ENCODE assay signal across 15 mouse cellular contexts in genomic region chr12:107831400-107832128, GRCm38 (mm10).
A peak's percentile ranks its signal among the peaks of the same experiment; 100 is the strongest.
DNase-seq lines count a peak whose midpoint lies in the region; ATAC-seq and TF ChIP-seq lines count a peak whose summit lies in the region.
"Had no signal": no experiment of that assay in that cellular context is flagged by ENCODE, and none has a peak within 500 bp of the region (broad histone marks: within the 10 kb centered on the region; RNA-seq: fewer than 3 reads in every experiment).

No protein-coding gene starts in this region.

- DNase-seq in hindbrain, embryonic 10.5 days (ENCODE audit: low spot score), result peak; percentile 45
- DNase-seq in hindbrain, postnatal 0 days (ENCODE audit: low spot score), result no peak
- DNase-seq in midbrain, embryonic 10.5 days (ENCODE audit: low spot score), result peak; percentile 25
- no peak for DNase-seq in gastrocnemius, adult 18-20 months (ENCODE audit: low spot score)
- no peak for DNase-seq in kidney, postnatal 25 days
- DNase-seq: cerebellum, adult 11 months; cerebellum, postnatal 25 days; thymus, postnatal 25 days had no signal

- H3K9me3 ChIP-seq in hindbrain, embryonic 10.5 days, result no peaks in the 10 kb centered on the region
- no peaks in the 10 kb centered on the region for H3K9me3 ChIP-seq in hindbrain, postnatal 0 days (ENCODE audit: low read length)
- no peaks in the 10 kb centered on the region for H3K9me3 ChIP-seq in midbrain, embryonic 10.5 days (replicated peaks)
- H3K9me3 ChIP-seq in midbrain, embryonic 13.5 days, result no peaks in the 10 kb centered on the region
- H3K9me3 ChIP-seq in intestine, postnatal 0 days (ENCODE audit: control insufficient read depth), result no peaks in the 10 kb centered on the region
- H3K9me3 ChIP-seq: embryonic facial prominence, embryonic 15.5 days; forebrain, embryonic 12.5 days; heart, embryonic 15.5 days; hindbrain, embryonic 12.5 days had no signal

- 31% methylated on average over 13 of the region's 13 CpGs for WGBS in hindbrain, embryonic 10.5 days
- 34% methylated on average over 13 of the region's 13 CpGs for WGBS in hindbrain, postnatal 0 days
- 39% methylated on average over 13 of the region's 13 CpGs for WGBS in midbrain, embryonic 10.5 days
- WGBS in midbrain, embryonic 13.5 days, result 37% methylated on average over 13 of the region's 13 CpGs
- 37% methylated on average over 13 of the region's 13 CpGs for WGBS in intestine, postnatal 0 days

- H3K27ac ChIP-seq in hindbrain, embryonic 10.5 days, result peak overlapping the region; percentile 83
- H3K27ac ChIP-seq in hindbrain, postnatal 0 days, result no peak overlapping the region
- H3K27ac ChIP-seq in midbrain, embryonic 10.5 days (replicated peaks), result peak overlapping the region; percentile 76
- no peak overlapping the region for H3K27ac ChIP-seq in midbrain, embryonic 13.5 days
- no peak overlapping the region for H3K27ac ChIP-seq in intestine, postnatal 0 days (ENCODE audit: low read depth, low read length)
- H3K27ac ChIP-seq: embryonic facial prominence, embryonic 15.5 days; forebrain, embryonic 12.5 days; heart, embryonic 15.5 days; hindbrain, embryonic 12.5 days had no signal

- H3K36me3 ChIP-seq in hindbrain, embryonic 10.5 days, result no peaks in the 10 kb centered on the region
- H3K36me3 ChIP-seq in hindbrain, postnatal 0 days (ENCODE audit: insufficient read depth, low read length), result no peaks in the 10 kb centered on the region
- no peaks in the 10 kb centered on the region for H3K36me3 ChIP-seq in midbrain, embryonic 10.5 days
- no peaks in the 10 kb centered on the region for H3K36me3 ChIP-seq in midbrain, embryonic 13.5 days
- H3K36me3 ChIP-seq in intestine, postnatal 0 days (ENCODE audit: control insufficient read depth, insufficient read depth), result no peaks in the 10 kb centered on the region
- H3K36me3 ChIP-seq: embryonic facial prominence, embryonic 15.5 days; forebrain, embryonic 12.5 days; heart, embryonic 15.5 days; hindbrain, embryonic 12.5 days had no signal

- TF ChIP-seq CTCF in hindbrain, postnatal 0 days (IDR thresholded peaks at IDR 0.05; ENCODE audit: low read depth), result no peak
- no peak for TF ChIP-seq CTCF in intestine, postnatal 0 days (IDR thresholded peaks at IDR 0.05; ENCODE audit: low read depth)

- no peak for ATAC-seq in hindbrain, postnatal 0 days
- ATAC-seq in midbrain, embryonic 13.5 days, result no peak
- ATAC-seq in intestine, postnatal 0 days, result peak; percentile 47; the same call in 1 of the 2 replicates

- peaks cover 34% of the 10 kb centered on the region for H3K4me1 ChIP-seq in hindbrain, embryonic 10.5 days (replicated peaks)
- H3K4me1 ChIP-seq in hindbrain, postnatal 0 days (ENCODE audit: insufficient read depth, low read length), result no peaks in the 10 kb centered on the region
- H3K4me1 ChIP-seq in midbrain, embryonic 10.5 days, result peaks cover 19% of the 10 kb centered on the region
- H3K4me1 ChIP-seq in midbrain, embryonic 13.5 days (replicated peaks), result peaks cover 7% of the 10 kb centered on the region
- H3K4me1 ChIP-seq in intestine, postnatal 0 days (replicated peaks; ENCODE audit: control insufficient read depth, insufficient read depth, low read length), result no peaks in the 10 kb centered on the region
- H3K4me1 ChIP-seq: embryonic facial prominence, embryonic 15.5 days; heart, embryonic 15.5 days had no signal

- no peak overlapping the region for H3K4me3 ChIP-seq in hindbrain, embryonic 10.5 days
- no peak overlapping the region for H3K4me3 ChIP-seq in hindbrain, postnatal 0 days (ENCODE audit: low read length)
- H3K4me3 ChIP-seq in midbrain, embryonic 10.5 days, result no peak overlapping the region
- no peak overlapping the region for H3K4me3 ChIP-seq in midbrain, embryonic 13.5 days (replicated peaks)
- H3K4me3 ChIP-seq in intestine, postnatal 0 days (ENCODE audit: low read depth, low read length), result no peak overlapping the region
- H3K4me3 ChIP-seq: embryonic facial prominence, embryonic 15.5 days; forebrain, embryonic 12.5 days; heart, embryonic 15.5 days; hindbrain, embryonic 12.5 days; myocyte had no signal

- no peak overlapping the region for H3K4me2 ChIP-seq in hindbrain, postnatal 0 days (ENCODE audit: low read depth, low read length)
- no peak overlapping the region for H3K4me2 ChIP-seq in midbrain, embryonic 13.5 days (replicated peaks)
- no peak overlapping the region for H3K4me2 ChIP-seq in intestine, postnatal 0 days (replicated peaks; ENCODE audit: low read depth)
- H3K4me2 ChIP-seq: embryonic facial prominence, embryonic 15.5 days; forebrain, embryonic 12.5 days; heart, embryonic 15.5 days; hindbrain, embryonic 12.5 days had no signal

- H3K27me3 ChIP-seq in hindbrain, embryonic 10.5 days (ENCODE audit: insufficient read depth, poor library complexity, severe bottlenecking), result 0 out of 2 replicates have a peak, but pooled peaks cover 6% of the 10 kb centered on the region
- no peaks in the 10 kb centered on the region for H3K27me3 ChIP-seq in hindbrain, postnatal 0 days (ENCODE audit: insufficient read depth, low read length)
- H3K27me3 ChIP-seq in midbrain, embryonic 10.5 days (ENCODE audit: low read depth, poor library complexity, severe bottlenecking), result no peaks in the 10 kb centered on the region
- no peaks in the 10 kb centered on the region for H3K27me3 ChIP-seq in midbrain, embryonic 13.5 days
- H3K27me3 ChIP-seq in intestine, postnatal 0 days (replicated peaks; ENCODE audit: control insufficient read depth, insufficient read depth, low read length), result no peaks in the 10 kb centered on the region
- H3K27me3 ChIP-seq: embryonic facial prominence, embryonic 15.5 days; forebrain, embryonic 12.5 days; heart, embryonic 15.5 days; hindbrain, embryonic 12.5 days had no signal

- H3K9ac ChIP-seq in hindbrain, postnatal 0 days (replicated peaks; ENCODE audit: low read length), result no peak overlapping the region
- no peak overlapping the region for H3K9ac ChIP-seq in midbrain, embryonic 13.5 days (replicated peaks)
- no peak overlapping the region for H3K9ac ChIP-seq in intestine, postnatal 0 days (ENCODE audit: low read depth, low read length)
- H3K9ac ChIP-seq: embryonic facial prominence, embryonic 15.5 days; forebrain, embryonic 12.5 days; heart, embryonic 15.5 days; hindbrain, embryonic 12.5 days had no signal

Comparison
In these comparisons a context has a peak if more than half of its experiments do, and no peak if none do; other contexts are left out.
1. DNase-seq: peak in hindbrain, embryonic 10.5 days (single experiment) and midbrain, embryonic 10.5 days (single experiment); none in hindbrain, postnatal 0 days (single experiment), gastrocnemius, adult 18-20 months (single experiment) and kidney, postnatal 25 days (0 of 2).
2. H3K27ac ChIP-seq: peak in hindbrain, embryonic 10.5 days (single experiment) and midbrain, embryonic 10.5 days (single experiment); none in hindbrain, postnatal 0 days (single experiment), midbrain, embryonic 13.5 days (single experiment) and intestine, postnatal 0 days (single experiment).